Mouse (Mus musculus): ENCODE data around the gene Erlin1. TPM values are rescaled to one million over a fixed set of nuclear protein-coding genes. Genes with fewer than 3 reads are reported as not detected.

Gene Erlin1
- polyA plus RNA-seq, 1 experiment from 2014 or later = 13.9 TPM

DNA sequence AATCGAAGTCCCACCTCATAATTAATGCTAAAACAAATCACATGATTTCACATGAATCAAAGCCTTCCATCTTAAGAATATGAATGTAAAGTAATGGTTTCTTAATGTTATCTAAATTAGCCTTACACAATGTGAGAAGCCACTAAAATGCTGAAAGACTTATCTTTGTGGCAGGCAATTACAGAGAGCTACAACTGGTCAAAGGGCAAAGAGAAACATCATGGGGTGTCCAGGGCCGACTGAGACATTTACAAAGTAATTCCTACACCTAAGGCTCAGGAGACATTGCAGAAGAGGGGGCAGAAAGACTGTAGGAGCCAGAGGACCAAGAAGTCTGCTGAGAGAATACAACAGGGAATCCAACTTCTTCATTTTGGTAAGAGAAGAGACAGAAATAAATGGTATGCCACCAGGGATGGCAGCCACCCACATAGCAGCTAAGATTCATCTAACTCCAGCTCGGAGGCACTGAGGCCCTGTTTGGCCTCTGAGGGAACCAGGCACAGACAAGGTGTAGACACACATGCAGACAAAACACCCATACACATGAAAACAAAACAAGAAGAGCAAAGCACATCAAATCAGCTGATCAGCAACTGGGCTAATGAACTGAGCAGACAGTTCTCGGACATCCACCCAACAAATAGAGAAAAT lies 14.3 kb downstream of the Erlin1 start:
- WGBS = 85% methylated on average over 4 of the region's 4 CpGs
- H3K36me3 ChIP-seq (ENCODE audit: control insufficient read depth, insufficient read depth, low read length) = peaks cover 53% of the 10 kb centered on the region
- no peak overlapping the region for H3K4me2 ChIP-seq (ENCODE audit: low read length)
- H3K9me3 ChIP-seq (ENCODE audit: control insufficient read depth, low read length) = no peaks in the 10 kb centered on the region
- H3K9ac ChIP-seq (ENCODE audit: low read length) = no peak overlapping the region
- H3K4me1 ChIP-seq (ENCODE audit: control insufficient read depth in 2 of 2, insufficient read depth in 2 of 2, low read length in 2 of 2) = no peaks in the 10 kb centered on the region
- no peak overlapping the region for H3K4me3 ChIP-seq (ENCODE audit: control insufficient read depth in 1 of 2, insufficient read depth in 1 of 2, low read depth in 1 of 2, low read length in 2 of 2)
- ATAC-seq (ENCODE audit: insufficient number of reproducible peaks, insufficient read depth, low FRiP score, low read depth) = no peak
- no peaks in the 10 kb centered on the region for H3K27me3 ChIP-seq (ENCODE audit: control insufficient read depth, insufficient read depth, low read length)
- no peak overlapping the region for H3K27ac ChIP-seq (replicated peaks in 1 of 2; ENCODE audit: control insufficient read depth in 1 of 2, insufficient read depth in 1 of 2, low read depth in 2 of 2, low read length in 2 of 2)

DNA sequence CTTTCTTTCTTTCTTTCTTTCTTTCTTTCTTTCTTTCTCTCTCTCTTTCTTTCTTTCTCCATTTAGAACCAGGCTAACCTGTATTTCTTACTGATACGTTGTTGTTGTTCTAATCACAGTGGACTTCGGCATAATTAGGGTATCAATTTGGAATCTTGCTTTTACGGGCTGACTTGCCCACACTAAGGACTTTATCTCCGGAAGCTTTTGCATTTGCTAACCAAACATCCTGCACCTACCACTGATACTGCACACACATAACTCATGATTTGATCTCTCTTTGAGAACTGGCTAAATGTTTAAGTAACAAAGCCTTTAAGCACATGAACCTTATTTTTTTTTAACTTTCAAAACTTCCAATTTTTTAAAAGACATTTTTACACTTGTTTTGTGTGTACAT lies 19.2 kb downstream of the Erlin1 start:
- H3K4me1 ChIP-seq (ENCODE audit: control insufficient read depth in 2 of 2, insufficient read depth in 2 of 2, low read length in 2 of 2) = no peaks in the 10 kb centered on the region
- 63% methylated on average over 4 of the region's 4 CpGs for WGBS
- H3K9ac ChIP-seq (ENCODE audit: low read length) = no peak overlapping the region
- peaks cover 39% of the 10 kb centered on the region for H3K36me3 ChIP-seq (ENCODE audit: control insufficient read depth, insufficient read depth, low read length)
- no peak overlapping the region for H3K27ac ChIP-seq (replicated peaks in 1 of 2; ENCODE audit: control insufficient read depth in 1 of 2, insufficient read depth in 1 of 2, low read depth in 2 of 2, low read length in 2 of 2)
- H3K27me3 ChIP-seq (ENCODE audit: control insufficient read depth, insufficient read depth, low read length) = no peaks in the 10 kb centered on the region
- no peaks in the 10 kb centered on the region for H3K9me3 ChIP-seq (ENCODE audit: control insufficient read depth, low read length)
- no peak overlapping the region for H3K4me3 ChIP-seq (ENCODE audit: control insufficient read depth in 1 of 2, insufficient read depth in 1 of 2, low read depth in 1 of 2, low read length in 2 of 2)
- H3K4me2 ChIP-seq (ENCODE audit: low read length) = no peak overlapping the region
- ATAC-seq (ENCODE audit: insufficient number of reproducible peaks, insufficient read depth, low FRiP score, low read depth) = no peak

DNA sequence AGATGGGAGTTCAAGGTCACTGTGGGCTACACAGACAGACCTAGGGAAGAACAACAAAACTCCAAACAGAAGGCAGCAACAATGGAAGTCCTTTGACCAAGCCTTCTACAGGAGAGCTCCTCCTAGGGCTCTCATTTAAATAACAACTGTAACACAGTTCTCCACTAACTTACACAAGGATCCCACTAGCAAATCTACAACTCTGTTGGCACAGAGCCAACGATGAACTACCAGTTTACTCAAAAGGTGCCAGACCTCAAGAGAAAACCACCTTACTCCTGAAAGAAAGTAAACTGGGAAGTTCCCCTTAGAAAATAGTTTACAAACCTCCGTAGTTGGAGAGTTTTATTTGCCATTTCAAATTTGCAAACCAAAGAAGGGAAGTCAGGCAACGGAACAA lies 20.3 kb downstream of the Erlin1 start:
- 63% methylated on average over 3 of the region's 3 CpGs for WGBS
- ATAC-seq (ENCODE audit: insufficient number of reproducible peaks, insufficient read depth, low FRiP score, low read depth) = no peak
- no peaks in the 10 kb centered on the region for H3K27me3 ChIP-seq (ENCODE audit: control insufficient read depth, insufficient read depth, low read length)

DNA sequence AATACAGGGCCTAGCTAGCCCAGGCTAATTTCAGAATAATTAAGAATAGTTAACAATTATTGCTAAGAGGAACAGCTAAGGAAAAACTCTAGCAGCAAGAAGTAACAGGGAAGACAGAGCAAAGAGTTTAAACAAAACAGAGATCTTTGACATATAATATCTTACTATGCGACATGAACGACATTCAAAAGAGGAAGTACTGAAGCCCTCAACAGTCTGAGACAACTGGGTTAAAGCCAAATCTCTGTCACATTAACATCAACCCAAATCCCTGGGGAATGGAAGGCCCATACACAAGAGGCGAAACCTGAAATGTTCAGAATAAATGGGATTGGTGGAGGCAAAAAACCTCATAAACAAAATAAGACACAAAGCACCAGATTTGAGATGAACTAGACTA lies 23.7 kb downstream of the Erlin1 start:
- H3K4me2 ChIP-seq (ENCODE audit: low read length) = no peak overlapping the region

More for the DNA sequence above, 20.3 kb downstream of the Erlin1 start:
- no peak overlapping the region for H3K4me3 ChIP-seq (ENCODE audit: control insufficient read depth in 1 of 2, insufficient read depth in 1 of 2, low read depth in 1 of 2, low read length in 2 of 2)
- peaks cover 47% of the 10 kb centered on the region for H3K36me3 ChIP-seq (ENCODE audit: control insufficient read depth, insufficient read depth, low read length)
- no peak overlapping the region for H3K27ac ChIP-seq (replicated peaks in 1 of 2; ENCODE audit: control insufficient read depth in 1 of 2, insufficient read depth in 1 of 2, low read depth in 2 of 2, low read length in 2 of 2)
- no peaks in the 10 kb centered on the region for H3K9me3 ChIP-seq (ENCODE audit: control insufficient read depth, low read length)
- H3K4me2 ChIP-seq (ENCODE audit: low read length) = no peak overlapping the region
- no peaks in the 10 kb centered on the region for H3K4me1 ChIP-seq (ENCODE audit: control insufficient read depth in 2 of 2, insufficient read depth in 2 of 2, low read length in 2 of 2)
- no peak overlapping the region for H3K9ac ChIP-seq (ENCODE audit: low read length)

DNA sequence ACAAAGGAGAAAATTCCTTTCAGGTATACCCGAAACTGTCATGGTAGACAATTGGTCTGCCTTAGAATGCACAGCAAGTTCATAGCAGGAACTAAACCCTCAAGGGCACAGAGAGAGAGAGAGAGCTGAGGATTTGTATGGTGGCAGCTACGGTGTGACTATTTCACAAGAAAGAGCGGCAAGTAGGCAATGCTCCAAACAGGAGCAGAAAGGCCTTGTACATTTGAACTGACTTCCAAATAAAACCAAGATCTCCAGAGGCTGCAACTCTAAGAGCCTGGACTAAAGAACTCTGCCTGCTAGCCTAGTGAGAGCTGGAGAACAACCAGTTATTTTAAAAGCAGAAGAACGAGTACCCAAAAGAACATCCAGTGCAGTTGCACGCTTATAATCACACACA lies 27.5 kb downstream of the Erlin1 start:
- Histone ChIP-seq H3K9ac (ENCODE audit: low read length) (no peak overlapping the region), H3K4me1 (ENCODE audit: control insufficient read depth in 2 of 2, insufficient read depth in 2 of 2, low read length in 2 of 2) (no peaks in the 10 kb centered on the region), H3K9me3 (ENCODE audit: control insufficient read depth, low read length) (no peaks in the 10 kb centered on the region), H3K27ac (replicated peaks in 1 of 2; ENCODE audit: control insufficient read depth in 1 of 2, insufficient read depth in 1 of 2, low read depth in 2 of 2, low read length in 2 of 2) (no peak overlapping the region), H3K4me2 (ENCODE audit: low read length) (no peak overlapping the region), H3K27me3 (ENCODE audit: control insufficient read depth, insufficient read depth, low read length) (no peaks in the 10 kb centered on the region), H3K4me3 (ENCODE audit: control insufficient read depth in 1 of 2, insufficient read depth in 1 of 2, low read depth in 1 of 2, low read length in 2 of 2) (no peak overlapping the region), H3K36me3 (ENCODE audit: control insufficient read depth, insufficient read depth, low read length) (peaks cover 62% of the 10 kb centered on the region)
- no peak for ATAC-seq (ENCODE audit: insufficient number of reproducible peaks, insufficient read depth, low FRiP score, low read depth)
- WGBS = 85% methylated on average over 5 of the region's 5 CpGs

More for the DNA sequence above, 23.7 kb downstream of the Erlin1 start:
- Histone ChIP-seq H3K27me3 (ENCODE audit: control insufficient read depth, insufficient read depth, low read length) (no peaks in the 10 kb centered on the region), H3K27ac (replicated peaks in 1 of 2; ENCODE audit: control insufficient read depth in 1 of 2, insufficient read depth in 1 of 2, low read depth in 2 of 2, low read length in 2 of 2) (no peak overlapping the region), H3K9me3 (ENCODE audit: control insufficient read depth, low read length) (no peaks in the 10 kb centered on the region), H3K4me1 (ENCODE audit: control insufficient read depth in 2 of 2, insufficient read depth in 2 of 2, low read length in 2 of 2) (no peaks in the 10 kb centered on the region), H3K36me3 (ENCODE audit: control insufficient read depth, insufficient read depth, low read length) (peaks cover 34% of the 10 kb centered on the region), H3K4me3 (ENCODE audit: control insufficient read depth in 1 of 2, insufficient read depth in 1 of 2, low read depth in 1 of 2, low read length in 2 of 2) (no peak overlapping the region), H3K9ac (ENCODE audit: low read length) (no peak overlapping the region)
- WGBS = 87% methylated on average over 3 of the region's 3 CpGs
- ATAC-seq (ENCODE audit: insufficient number of reproducible peaks, insufficient read depth, low FRiP score, low read depth) = no peak

DNA sequence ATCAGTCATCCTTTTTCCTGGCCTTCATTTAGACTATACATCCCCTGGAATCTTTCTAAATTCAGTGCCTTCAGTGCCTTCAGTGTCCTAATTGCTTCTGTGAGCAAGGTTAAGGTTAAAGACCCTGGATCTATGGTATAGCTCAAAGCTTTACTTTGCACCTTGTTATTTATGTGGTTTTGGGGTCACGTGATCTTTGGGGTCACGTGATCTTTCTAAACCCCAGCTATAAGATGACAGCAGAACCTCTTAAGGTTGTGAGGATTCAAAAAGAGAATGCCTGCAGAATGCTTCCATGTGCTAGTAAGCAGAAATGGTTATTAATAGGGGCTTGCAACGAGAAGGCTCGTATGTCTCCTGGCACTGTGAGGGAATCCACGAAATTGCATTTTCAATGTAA lies 36.2 kb downstream of the Erlin1 start:
- H3K27me3 ChIP-seq (ENCODE audit: control insufficient read depth, insufficient read depth, low read length) = no peaks in the 10 kb centered on the region
- H3K4me3 ChIP-seq (ENCODE audit: control insufficient read depth in 1 of 2, insufficient read depth in 1 of 2, low read depth in 1 of 2, low read length in 2 of 2) = no peak overlapping the region
- H3K9me3 ChIP-seq (ENCODE audit: control insufficient read depth, low read length) = no peaks in the 10 kb centered on the region
- H3K4me1 ChIP-seq (ENCODE audit: control insufficient read depth in 2 of 2, insufficient read depth in 2 of 2, low read length in 2 of 2) = no peaks in the 10 kb centered on the region
- no peak overlapping the region for H3K9ac ChIP-seq (ENCODE audit: low read length)
- 88% methylated on average over 5 of the region's 5 CpGs for WGBS
- no peak overlapping the region for H3K4me2 ChIP-seq (ENCODE audit: low read length)
- ATAC-seq (ENCODE audit: insufficient number of reproducible peaks, insufficient read depth, low FRiP score, low read depth) = no peak
- peaks cover 26% of the 10 kb centered on the region for H3K36me3 ChIP-seq (ENCODE audit: control insufficient read depth, insufficient read depth, low read length)
- no peak overlapping the region for H3K27ac ChIP-seq (replicated peaks in 1 of 2; ENCODE audit: control insufficient read depth in 1 of 2, insufficient read depth in 1 of 2, low read depth in 2 of 2, low read length in 2 of 2)

DNA sequence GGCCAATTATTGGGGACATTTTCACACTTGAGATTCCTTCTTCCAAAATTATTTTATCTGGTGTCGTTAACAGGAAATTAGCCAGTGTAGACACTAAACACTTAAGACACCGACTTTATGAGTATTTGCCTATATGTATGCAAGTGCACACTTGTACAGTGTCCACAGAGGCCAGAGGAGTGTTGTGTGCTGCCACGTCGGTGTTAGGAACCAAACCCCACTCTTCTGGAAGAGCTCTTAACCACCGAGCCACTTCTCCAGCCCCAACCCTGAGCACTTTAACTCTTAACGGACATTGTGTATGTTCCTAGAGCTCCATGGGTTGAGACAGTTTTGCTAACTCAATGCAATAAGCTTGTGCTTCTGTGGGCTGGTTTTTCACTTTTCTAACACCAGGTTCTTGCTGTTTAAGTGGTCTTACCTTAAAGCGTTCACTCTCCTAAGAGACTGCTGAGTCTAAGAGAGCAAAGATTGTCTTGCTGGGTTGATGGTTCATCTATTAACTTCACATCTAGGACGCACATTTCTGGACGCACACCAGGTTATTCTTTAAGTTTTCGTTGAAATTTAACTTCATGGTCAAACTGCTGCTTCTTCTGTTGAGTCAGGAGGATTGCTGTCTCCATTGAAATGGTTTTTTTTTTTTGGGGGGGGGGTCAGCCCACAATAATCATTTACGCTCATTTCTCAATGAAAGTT lies 37.4 kb downstream of the Erlin1 start:
- no peak for ATAC-seq (ENCODE audit: insufficient number of reproducible peaks, insufficient read depth, low FRiP score, low read depth)

More for the DNA sequence above, 37.4 kb downstream of the Erlin1 start:
- no peak overlapping the region for H3K9ac ChIP-seq (ENCODE audit: low read length)
- peaks cover 14% of the 10 kb centered on the region for H3K36me3 ChIP-seq (ENCODE audit: control insufficient read depth, insufficient read depth, low read length)
- H3K4me3 ChIP-seq (ENCODE audit: control insufficient read depth in 1 of 2, insufficient read depth in 1 of 2, low read depth in 1 of 2, low read length in 2 of 2) = no peak overlapping the region
- no peak overlapping the region for H3K27ac ChIP-seq (replicated peaks in 1 of 2; ENCODE audit: control insufficient read depth in 1 of 2, insufficient read depth in 1 of 2, low read depth in 2 of 2, low read length in 2 of 2)
- no peaks in the 10 kb centered on the region for H3K27me3 ChIP-seq (ENCODE audit: control insufficient read depth, insufficient read depth, low read length)
- H3K4me2 ChIP-seq (ENCODE audit: low read length) = no peak overlapping the region
- no peaks in the 10 kb centered on the region for H3K9me3 ChIP-seq (ENCODE audit: control insufficient read depth, low read length)
- WGBS = 84% methylated on average over 11 of the region's 11 CpGs
- H3K4me1 ChIP-seq (ENCODE audit: control insufficient read depth in 2 of 2, insufficient read depth in 2 of 2, low read length in 2 of 2) = no peaks in the 10 kb centered on the region; a peak in 1 of 4 replicates
